Mouse (Mus musculus): ENCODE results near the gene Rpl22. TPM values are rescaled to one million over a fixed set of nuclear protein-coding genes. Genes with fewer than 3 reads are reported as not detected.

The Rpl22 gene
- 24.6 and 29.3 TPM in 2 replicates for polyA plus RNA-seq (2012; rRNA removed)

GRCm38 (mm10) chr4:152325574-152326411, at the start of gene Rpl22:
Rpl22 (plus strand) TSS chr4:152325742.
- Histone ChIP-seq H3K27ac (ENCODE audit: insufficient read depth, low read length) (peak within 1 kb of the TSS; percentile 55), H3K4me3 (ENCODE audit: extremely low read depth, insufficient read depth, insufficient read length) (peak within 1 kb of the TSS; percentile 79), H3K27me3 (ENCODE audit: control insufficient read depth, insufficient read depth, low read length) (no peaks in the 10 kb centered on the region), H3K36me3 (ENCODE audit: control insufficient read depth, insufficient read depth, low read length) (peaks cover 18% of the 10 kb centered on the region), H3K4me1 (ENCODE audit: control insufficient read depth, insufficient read depth, insufficient read length) (peaks cover 5% of the 10 kb centered on the region; the same call in 1 of the 2 replicates)
- TF ChIP-seq CTCF (IDR thresholded peaks at IDR 0.05; ENCODE audit: extremely low read depth, insufficient read depth, insufficient read length, insufficient replicate concordance) (peak; percentile 1; the same call in 1 of the 2 replicates), POLR2A (IDR thresholded peaks at IDR 0.05; ENCODE audit: low read depth, low read length) (0 out of 2 replicates have a peak, but pooled peaks have one; percentile 12)
- peak; percentile 91 to 97 for DNase-seq (ENCODE audit: low read depth in 1 of 2, low spot score in 2 of 2)
- WGBS = under 1% methylated on average over 70 of the region's 70 CpGs

DNA sequence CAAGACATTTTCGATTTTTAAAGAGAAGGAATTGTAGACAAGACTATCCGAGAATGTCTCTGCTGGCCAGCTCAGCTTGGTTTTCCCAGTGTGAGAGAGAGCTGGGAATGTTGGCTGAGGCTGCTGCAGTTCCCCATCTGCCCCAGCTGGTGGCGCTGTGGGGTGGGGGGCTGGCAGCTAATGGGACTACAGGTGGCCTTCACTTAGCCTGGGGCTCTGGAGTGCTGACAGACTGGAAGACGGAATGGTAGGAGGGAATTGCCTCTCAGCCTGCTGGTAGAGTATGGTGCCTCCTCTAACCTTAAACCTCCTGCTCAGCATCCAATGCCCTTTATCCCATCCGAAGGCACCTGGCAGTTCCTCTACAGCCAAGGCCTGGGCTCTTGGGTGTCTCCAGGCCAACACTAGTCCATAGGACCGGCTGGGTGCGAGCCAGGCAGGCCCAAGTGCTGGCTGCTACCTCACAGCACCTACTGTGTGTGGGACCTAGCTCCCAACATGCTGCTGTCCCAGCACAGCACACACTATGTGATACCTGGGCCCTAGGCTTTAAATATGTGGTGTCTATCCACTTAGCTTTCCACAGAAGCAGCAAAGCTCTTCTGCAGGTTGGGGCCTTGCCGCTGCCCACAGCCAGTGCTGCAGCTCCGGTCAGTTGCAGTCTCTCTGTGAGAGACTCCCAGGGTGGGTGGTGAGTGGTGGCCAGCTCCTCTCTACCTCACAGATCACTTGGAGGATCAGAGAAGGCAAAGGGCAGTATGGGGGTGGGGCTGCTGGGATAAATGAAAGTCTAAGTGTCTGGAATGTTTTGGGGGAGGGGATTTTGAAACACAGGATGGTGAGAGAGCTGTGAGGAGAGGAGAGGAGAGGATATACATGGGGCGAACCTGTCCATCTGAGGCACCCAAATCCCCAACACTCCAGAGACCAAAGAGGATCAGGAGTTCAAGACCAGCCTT, 48.9 kb upstream of the Rpl22 start:
- Histone ChIP-seq H3K27me3 (ENCODE audit: control insufficient read depth, insufficient read depth, low read length) (peaks cover 10% of the 10 kb centered on the region), H3K36me3 (ENCODE audit: control insufficient read depth, insufficient read depth, low read length) (no peaks in the 10 kb centered on the region), H3K4me1 (ENCODE audit: control insufficient read depth, insufficient read depth, insufficient read length) (no peaks in the 10 kb centered on the region; the same call in none of the 2 replicates), H3K27ac (ENCODE audit: insufficient read depth, low read length) (no peak overlapping the region), H3K4me3 (ENCODE audit: extremely low read depth, insufficient read depth, insufficient read length) (no peak overlapping the region)
- no peak for TF ChIP-seq POLR2A (IDR thresholded peaks at IDR 0.05; ENCODE audit: low read depth, low read length)
- peak; percentile 32; the same call in 1 of the 2 replicates for TF ChIP-seq CTCF (IDR thresholded peaks at IDR 0.05; ENCODE audit: extremely low read depth, insufficient read depth, insufficient read length, insufficient replicate concordance)
- WGBS = 63% methylated on average over 10 of the region's 10 CpGs
- DNase-seq (ENCODE audit: low read depth in 1 of 2, low spot score in 2 of 2) = no peak

- Histone ChIP-seq H3K36me3 (ENCODE audit: control insufficient read depth, insufficient read depth, low read length) (no peaks in the 10 kb centered on the region), H3K27ac (ENCODE audit: insufficient read depth, low read length) (no peak overlapping the region), H3K4me1 (ENCODE audit: control insufficient read depth, insufficient read depth, insufficient read length) (peaks cover 5% of the 10 kb centered on the region), H3K4me3 (ENCODE audit: extremely low read depth, insufficient read depth, insufficient read length) (no peak overlapping the region), H3K27me3 (ENCODE audit: control insufficient read depth, insufficient read depth, low read length) (peaks cover 15% of the 10 kb centered on the region)
- WGBS = 67% methylated on average over 2 of the region's 2 CpGs
- TF ChIP-seq POLR2A (IDR thresholded peaks at IDR 0.05; ENCODE audit: low read depth, low read length) (no peak), CTCF (IDR thresholded peaks at IDR 0.05; ENCODE audit: extremely low read depth, insufficient read depth, insufficient read length, insufficient replicate concordance) (no peak)
- no peak for DNase-seq (ENCODE audit: low read depth in 1 of 2, low spot score in 2 of 2)
Observed at GRCm38 (mm10) chr4:152277916-152278315, 47.6 kb upstream of the Rpl22 start.

- no peak overlapping the region for H3K4me3 ChIP-seq (ENCODE audit: extremely low read depth, insufficient read depth, insufficient read length)
- DNase-seq (ENCODE audit: low read depth in 1 of 2, low spot score in 2 of 2) = no peak
- peaks cover 14% of the 10 kb centered on the region for H3K27me3 ChIP-seq (ENCODE audit: control insufficient read depth, insufficient read depth, low read length)
- no peak overlapping the region for H3K27ac ChIP-seq (ENCODE audit: insufficient read depth, low read length)
- peaks cover 10% of the 10 kb centered on the region for H3K4me1 ChIP-seq (ENCODE audit: control insufficient read depth, insufficient read depth, insufficient read length)
- H3K36me3 ChIP-seq (ENCODE audit: control insufficient read depth, insufficient read depth, low read length) = no peaks in the 10 kb centered on the region
- 87% methylated on average over 23 of the region's 23 CpGs for WGBS
- TF ChIP-seq POLR2A (IDR thresholded peaks at IDR 0.05; ENCODE audit: low read depth, low read length) (no peak), CTCF (IDR thresholded peaks at IDR 0.05; ENCODE audit: extremely low read depth, insufficient read depth, insufficient read length, insufficient replicate concordance) (no peak)
Observed at GRCm38 (mm10) chr4:152278986-152279385, 46.6 kb upstream of the Rpl22 start.

- no peak for DNase-seq (ENCODE audit: low read depth in 1 of 2, low spot score in 2 of 2)
- WGBS = 56% methylated on average over 15 of the region's 15 CpGs
- H3K36me3 ChIP-seq (ENCODE audit: control insufficient read depth, insufficient read depth, low read length) = no peaks in the 10 kb centered on the region
- peaks cover 13% of the 10 kb centered on the region for H3K27me3 ChIP-seq (ENCODE audit: control insufficient read depth, insufficient read depth, low read length)
- H3K4me3 ChIP-seq (ENCODE audit: extremely low read depth, insufficient read depth, insufficient read length) = no peak overlapping the region
- no peak for TF ChIP-seq CTCF (IDR thresholded peaks at IDR 0.05; ENCODE audit: extremely low read depth, insufficient read depth, insufficient read length, insufficient replicate concordance)
- H3K27ac ChIP-seq (ENCODE audit: insufficient read depth, low read length) = no peak overlapping the region
- peaks cover 10% of the 10 kb centered on the region for H3K4me1 ChIP-seq (ENCODE audit: control insufficient read depth, insufficient read depth, insufficient read length)
Observed at GRCm38 (mm10) chr4:152281601-152282000, 43.9 kb upstream of the Rpl22 start.

DNA sequence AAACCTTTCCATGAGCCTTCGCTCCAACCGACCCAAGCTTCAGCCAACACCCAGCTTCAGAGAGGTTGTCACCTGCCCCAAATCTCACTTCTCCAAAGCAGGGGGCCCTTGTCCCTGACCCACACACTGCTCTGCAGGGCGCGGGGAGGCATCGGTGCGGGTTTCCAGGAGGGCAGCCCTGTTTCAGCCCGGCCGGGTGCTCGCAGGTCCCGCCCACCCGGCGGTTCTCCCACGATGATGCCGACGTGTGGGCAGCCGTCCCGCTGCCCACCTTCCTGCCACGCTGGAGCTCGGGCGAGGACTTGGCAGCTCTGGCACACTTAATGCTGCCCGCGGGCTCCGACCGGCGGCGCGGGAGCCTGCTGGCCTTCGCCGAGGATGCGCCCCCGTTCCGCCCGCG, 42.8 kb upstream of the Rpl22 start:
- H3K4me1 ChIP-seq (ENCODE audit: control insufficient read depth, insufficient read depth, insufficient read length) = peaks cover 11% of the 10 kb centered on the region
- WGBS = 17% methylated on average over 33 of the region's 34 CpGs
- DNase-seq (ENCODE audit: low read depth in 1 of 2, low spot score in 2 of 2) = no peak
- H3K27ac ChIP-seq (ENCODE audit: insufficient read depth, low read length) = no peak overlapping the region
- no peak for TF ChIP-seq POLR2A (IDR thresholded peaks at IDR 0.05; ENCODE audit: low read depth, low read length)
- no peak for TF ChIP-seq CTCF (IDR thresholded peaks at IDR 0.05; ENCODE audit: extremely low read depth, insufficient read depth, insufficient read length, insufficient replicate concordance)
- peak overlapping the region; percentile 37; the same call in 1 of the 2 replicates for H3K4me3 ChIP-seq (ENCODE audit: extremely low read depth, insufficient read depth, insufficient read length)
- no peaks in the 10 kb centered on the region for H3K36me3 ChIP-seq (ENCODE audit: control insufficient read depth, insufficient read depth, low read length)
- peaks cover 15% of the 10 kb centered on the region for H3K27me3 ChIP-seq (ENCODE audit: control insufficient read depth, insufficient read depth, low read length)

All from spleen, adult 2 months (tissue).